Mouse (Mus musculus): ENCODE results near the gene Bcl3. TPM values are rescaled to one million over a fixed set of nuclear protein-coding genes. Genes with fewer than 3 reads are reported as not detected.

Gene Bcl3
- total and polyA plus RNA-seq, 3 experiments: 3.2 to 25.2 (median 15.8) TPM

- peaks cover 10 to 59% of the 10 kb centered on the region in 2 experiments for H3K4me1 ChIP-seq (ENCODE audit: control insufficient read depth in 1 of 2, insufficient read depth in 2 of 2)
- H3K9ac ChIP-seq (ENCODE audit: insufficient read depth, low read depth): peak overlapping the region; percentile 34; the same call in 1 of the 2 replicates
- no peaks in the 10 kb centered on the region for H3K36me3 ChIP-seq (replicated peaks in 1 of 2; ENCODE audit: control insufficient read depth in 1 of 2, insufficient read depth in 1 of 2, low read length in 1 of 2)
- peak overlapping the region; percentile 11; the same call in 1 of the 2 replicates for H3K4me2 ChIP-seq (ENCODE audit: insufficient read depth, low read depth, poor library complexity, severe bottlenecking)
- in situ Hi-C loops (cut with MboI; ENCODE audit: low pct_ligation_motif_present, low pct_unique_long_range_greater_than_20kb, low sequenced_read_pairs): loop anchor here (5.0 kb wide), 1 partner anchor 42 kb away; no protein-coding TSS in a partner anchor
- dilution Hi-C loops (cut with MboI; ENCODE audit: extremely low pct_ligation_motif_present, extremely low pct_unique_long_range_greater_than_20kb, low sequenced_read_pairs): no loop called here
- H3K4me3 ChIP-seq (replicated peaks in 1 of 3; ENCODE audit: low read depth in 2 of 3, low read length in 2 of 3, poor library complexity in 1 of 3): peak overlapping the region; percentile 14 to 37 (median 16)
- peak overlapping the region; percentile 42; the same call in 1 of the 2 replicates for H3K27ac ChIP-seq (ENCODE audit: insufficient read depth, low read depth)
- TF ChIP-seq BHLHE40 (IDR thresholded peaks at IDR 0.05; ENCODE audit: low read depth, low read length): no peak
- TF ChIP-seq ZNF384 (IDR thresholded peaks at IDR 0.05; ENCODE audit: low read depth, low read length): no peak
- peak; percentile 22; the same call in 1 of the 2 replicates for TF ChIP-seq SIN3A (IDR thresholded peaks at IDR 0.05; ENCODE audit: low read length)
- TF ChIP-seq ETS1 (conservative IDR thresholded peaks at IDR 0.05; ENCODE audit: low read depth, low read length): peak; percentile 37; the same call in 1 of the 2 replicates
- TF ChIP-seq ZKSCAN1 (IDR thresholded peaks at IDR 0.05; ENCODE audit: borderline replicate concordance, low read depth, low read length): no peak
- TF ChIP-seq EP300 (IDR thresholded peaks at IDR 0.05; ENCODE audit: low read length): peak; percentile 54; the same call in 1 of the 2 replicates
- no peak for TF ChIP-seq USF2 (conservative IDR thresholded peaks at IDR 0.05; ENCODE audit: low read depth, low read length)
- TF ChIP-seq NRF1 (IDR thresholded peaks at IDR 0.05; ENCODE audit: low read depth, low read length): no peak
- no peak for TF ChIP-seq MXI1 (IDR thresholded peaks at IDR 0.05; ENCODE audit: low read depth, low read length)
- TF ChIP-seq TCF12 (IDR thresholded peaks at IDR 0.05; ENCODE audit: low read depth, low read length): peak; percentile 29; the same call in 1 of the 2 replicates
- no peak for TF ChIP-seq GABPA (IDR thresholded peaks at IDR 0.05; ENCODE audit: insufficient replicate concordance, low read depth, low read length)
- TF ChIP-seq ELF1 (IDR thresholded peaks at IDR 0.05; ENCODE audit: low read depth, low read length): 0 out of 2 replicates have a peak, but pooled peaks have one; percentile 37
- TF ChIP-seq CTCF (conservative IDR thresholded peaks at IDR 0.05 in 1 of 2, IDR thresholded peaks at IDR 0.05 in 1 of 2; ENCODE audit: low read depth in 2 of 2, low read length in 2 of 2): no peak
- 0 out of 2 replicates have a peak, but pooled peaks have one; percentile 47 for TF ChIP-seq MAZ (IDR thresholded peaks at IDR 0.05; ENCODE audit: low read depth, low read length)
- TF ChIP-seq MAX (IDR thresholded peaks at IDR 0.05; ENCODE audit: low read length): 0 out of 2 replicates have a peak, but pooled peaks have one; percentile 28
- TF ChIP-seq E2F4 (IDR thresholded peaks at IDR 0.05; ENCODE audit: insufficient replicate concordance, low read depth, low read length): no peak
- TF ChIP-seq CHD2 (IDR thresholded peaks at IDR 0.05; ENCODE audit: low read length): no peak
- no peak for TF ChIP-seq UBTF (IDR thresholded peaks at IDR 0.05; ENCODE audit: low read depth, low read length)
- no peak for TF ChIP-seq TBP (conservative IDR thresholded peaks at IDR 0.05; ENCODE audit: low read depth, low read length)
- peak; percentile 45; the same call in 1 of the 2 replicates for TF ChIP-seq CHD1 (IDR thresholded peaks at IDR 0.05; ENCODE audit: low read depth, low read length)
- TF ChIP-seq HCFC1 (IDR thresholded peaks at IDR 0.05; ENCODE audit: low read depth, low read length): no peak
- TF ChIP-seq JUND (conservative IDR thresholded peaks at IDR 0.05; ENCODE audit: low read depth, low read length): no peak
- no peak for TF ChIP-seq MEF2A (IDR thresholded peaks at IDR 0.05; ENCODE audit: borderline replicate concordance, low read depth, low read length)
- TF ChIP-seq MAFK (IDR thresholded peaks at IDR 0.05; ENCODE audit: insufficient replicate concordance, low read length): no peak
- no peak for TF ChIP-seq RCOR1 (conservative IDR thresholded peaks at IDR 0.05; ENCODE audit: low read depth, low read length)
- no peak for TF ChIP-seq ZMIZ1 (IDR thresholded peaks at IDR 0.05; ENCODE audit: low read depth, low read length)
- no peak for TF ChIP-seq PAX5 (IDR thresholded peaks at IDR 0.05; ENCODE audit: low read length)
- TF ChIP-seq JUN (IDR thresholded peaks at IDR 0.05; ENCODE audit: insufficient read depth, low read depth, low read length): no peak
- no peak for TF ChIP-seq NELFE (IDR thresholded peaks at IDR 0.05; ENCODE audit: low read depth, low read length)
- TF ChIP-seq ZC3H11A (IDR thresholded peaks at IDR 0.05; ENCODE audit: low read depth, low read length): no peak
- TF ChIP-seq KAT2A (IDR thresholded peaks at IDR 0.05; ENCODE audit: insufficient replicate concordance, low read length): no peak
- no peak for TF ChIP-seq USF1 (IDR thresholded peaks at IDR 0.05; ENCODE audit: low read depth, low read length)
- TF ChIP-seq POLR2AphosphoS2 (IDR thresholded peaks at IDR 0.05; ENCODE audit: low read depth, low read length): no peak
- TF ChIP-seq MYC (IDR thresholded peaks at IDR 0.05; ENCODE audit: low read depth, low read length): no peak
- TF ChIP-seq SMC3 (IDR thresholded peaks at IDR 0.05; ENCODE audit: low read depth, low read length): no peak
- no peak for TF ChIP-seq RAD21 (IDR thresholded peaks at IDR 0.05; ENCODE audit: low read depth, low read length)
- 0 out of 2 replicates have a peak, but pooled peaks have one; percentile 13 for TF ChIP-seq IRF4 (IDR thresholded peaks at IDR 0.05; ENCODE audit: low read depth, low read length)
- no peak; the same call in 1 of the 2 replicates for TF ChIP-seq POLR2A (IDR thresholded peaks at IDR 0.05; ENCODE audit: low read depth, low read length)
- H3K79me2 ChIP-seq (replicated peaks; ENCODE audit: control insufficient read depth, extremely low read depth, insufficient read depth, poor library complexity, severe bottlenecking): no peaks in the 10 kb centered on the region
- DNase-seq (ENCODE audit: extremely low read depth): peak; percentile 35
- H3K9me3 ChIP-seq (replicated peaks; ENCODE audit: low read length): no peaks in the 10 kb centered on the region
- no peaks in the 10 kb centered on the region for H3K27me3 ChIP-seq (replicated peaks)
These were observed 22.1 kb upstream of the Bcl3 start for GRCm38 (mm10) chr7:19844521-19845171.

All from CH12.LX (cell line).